Mouse (Mus musculus) frontal cortex, postnatal 25 days (tissue): ENCODE data around the gene Kcnf1.

Experiments used
- DNase-seq, 2 experiments: peaks; one replicate each; pipeline ENCODE4 v3.0.0; 2022; ENCODE audit warnings: low spot score in 2 of 2

Kcnf1 gene

DNA sequence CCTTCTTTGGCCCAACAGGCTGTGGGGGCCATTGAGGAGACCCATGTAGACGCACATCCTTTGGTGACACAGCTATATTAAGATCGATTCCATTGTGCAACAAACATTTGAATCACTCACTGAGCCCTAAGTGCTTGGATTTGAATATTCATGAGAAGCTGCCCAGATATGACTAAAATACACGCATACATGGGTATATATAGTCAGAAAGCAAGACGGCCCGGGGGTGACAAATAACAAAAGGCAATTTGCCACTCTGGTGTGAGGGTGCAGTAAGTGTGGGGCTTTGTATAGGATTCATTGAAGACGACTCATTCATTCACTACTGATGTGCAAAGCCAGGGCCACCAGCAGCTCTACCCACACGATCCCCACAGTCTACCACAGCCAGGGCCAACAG, 17.1 kb downstream of the Kcnf1 start:
- DNase-seq = no peak

DNA sequence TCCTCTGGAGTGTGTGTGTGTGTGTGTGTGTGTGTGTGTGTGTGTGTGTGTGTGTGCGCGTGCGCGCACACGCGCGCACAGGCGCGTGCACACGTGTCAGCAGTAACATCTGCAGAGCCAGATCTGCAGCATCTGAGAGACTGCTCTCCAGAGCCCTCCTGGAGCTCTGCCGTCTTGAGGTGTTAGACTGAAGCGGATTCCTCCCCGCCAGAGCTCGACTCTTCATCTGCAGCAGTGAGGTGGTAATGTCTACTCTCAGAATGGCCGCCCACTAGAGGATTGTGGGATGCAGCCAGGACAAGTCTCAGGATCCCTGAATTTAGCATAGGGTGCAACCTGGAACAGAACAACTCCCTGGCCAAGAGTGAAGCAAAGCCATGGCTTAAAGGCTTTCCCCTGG, 19.1 kb downstream of the Kcnf1 start:
- no peak for DNase-seq

GRCm38 (mm10) chr12:17155781-17156180, 20.9 kb downstream of the Kcnf1 start:
- DNase-seq = no peak

DNA sequence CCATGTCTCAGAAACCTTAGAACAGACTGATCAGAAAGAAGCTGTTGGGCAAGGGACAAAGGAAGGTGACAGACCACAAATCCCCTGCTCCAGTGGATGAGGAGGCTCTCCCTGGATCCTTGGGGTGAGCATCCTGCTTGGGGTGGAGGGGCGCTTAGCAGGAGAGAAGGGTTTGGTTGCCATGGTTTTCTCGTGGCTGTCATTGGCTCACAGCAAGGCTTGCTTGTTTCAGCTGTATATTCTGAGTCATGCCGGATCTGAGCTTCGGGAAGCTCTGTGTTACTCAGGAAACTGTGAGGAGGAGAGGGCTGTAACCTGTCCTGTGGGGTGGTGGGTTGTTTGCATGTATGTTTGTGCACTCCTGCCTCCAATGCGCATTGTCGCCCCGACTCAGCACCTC, 23.8 kb downstream of the Kcnf1 start:
- no peak for DNase-seq

GRCm38 (mm10) chr12:17148920-17149319, 27.8 kb downstream of the Kcnf1 start:
- no peak for DNase-seq

GRCm38 (mm10) chr12:17141791-17142190, 34.9 kb downstream of the Kcnf1 start:
- DNase-seq = no peak

GRCm38 (mm10) chr12:17140436-17140835, 36.3 kb downstream of the Kcnf1 start:
- no peak for DNase-seq

DNA sequence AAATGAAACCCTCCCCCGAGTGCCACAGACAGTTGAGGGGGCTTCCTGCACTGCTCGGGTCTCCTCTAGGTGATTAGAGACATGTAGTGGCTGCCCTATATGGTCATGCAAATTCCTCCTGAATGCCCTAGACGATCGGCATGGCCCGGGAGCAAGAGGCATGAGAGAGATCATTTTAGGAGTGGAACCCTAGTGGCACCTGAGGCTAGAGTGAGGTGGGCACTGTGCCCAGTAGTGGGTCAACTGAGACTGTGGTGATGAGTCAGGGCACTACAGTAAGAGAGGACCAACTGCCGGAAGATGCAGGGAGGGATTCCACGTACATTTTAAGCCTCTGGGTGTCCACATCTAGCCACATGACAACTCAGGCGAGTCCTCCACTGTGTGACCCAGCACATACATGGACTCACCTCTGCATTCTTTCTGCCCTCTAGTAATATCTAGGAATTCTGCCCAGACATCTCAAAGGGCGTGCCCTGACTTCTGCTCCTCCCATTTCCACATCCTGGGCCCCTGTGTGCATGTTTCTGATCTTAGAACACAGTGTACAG, 42.1 kb downstream of the Kcnf1 start:
- DNase-seq = no peak

- DNase-seq = no peak
Observed at GRCm38 (mm10) chr12:17132243-17132642, 44.4 kb downstream of the Kcnf1 start.

GRCm38 (mm10) chr12:17131563-17131962, 45.1 kb downstream of the Kcnf1 start:
- no peak for DNase-seq

GRCm38 (mm10) chr12:17122881-17123280, 53.8 kb downstream of the Kcnf1 start:
- peak; percentile 19 to 23 for DNase-seq
